Mouse (Mus musculus) liver, postnatal 0 days (tissue): Measurements from ENCODE around the gene Fndc3a.

ENCODE experiments used
- CTCF ChIP-seq: sonication (generic); IDR thresholded peaks from 2 replicates; pipeline ENCODE4 v1.5.1; 2016; ENCODE audit warnings: antibody characterized with exemption, low read depth
- EP300 ChIP-seq: IDR thresholded peaks from 2 replicates; pipeline ENCODE4 v1.6.1; 2016; ENCODE audit warnings: antibody characterized with exemption, low read depth, mild to moderate bottlenecking

- no peak for TF ChIP-seq EP300
- TF ChIP-seq CTCF = no peak
Measured at GRCm38 (mm10) chr14:72533862-72534261, 175.9 kb downstream of the Fndc3a start.
